Mouse (Mus musculus) MEL (cell line): ENCODE data around the gene Itga10.
A peak's percentile ranks its signal among the peaks of the same experiment; 100 is the strongest.

Experiments used
- CTCF ChIP-seq, 3 experiments: IDR thresholded peaks in 2 of 3; conservative IDR thresholded peaks in 1 of 3; 2 replicates each; pipeline ENCODE4 v1.5.1; 2011 to 2012; ENCODE audit warnings: low read length in 3 of 3, low read depth in 2 of 3, mild to moderate bottlenecking in 2 of 3, improper control_type of control experiment in 1 of 3, inconsistent platforms in 1 of 3, mixed read lengths in 1 of 3, moderate library complexity in 1 of 3; ENCODE audit not compliant: control insufficient read depth in 1 of 3, insufficient read depth in 1 of 3, poor library complexity in 1 of 3, severe bottlenecking in 1 of 3
- EP300 ChIP-seq, 2 experiments: IDR thresholded peaks; 2 replicates each; pipeline ENCODE4 v1.6.1; 2011; ENCODE audit warnings: improper control_type of control experiment in 2 of 2, low read length in 2 of 2, low read depth in 1 of 2, mild to moderate bottlenecking in 1 of 2
- ETS1 ChIP-seq: IDR thresholded peaks from 2 replicates; pipeline ENCODE4 v1.6.1; 2012; ENCODE audit warnings: low read depth, mild to moderate bottlenecking, inconsistent platforms, low read length, improper control_type of control experiment, moderate library complexity
- GATA1 ChIP-seq: IDR thresholded peaks from 2 replicates; pipeline ENCODE4 v1.6.1; 2011; ENCODE audit warnings: low read depth, low read length, improper control_type of control experiment
- HCFC1 ChIP-seq: IDR thresholded peaks from 2 replicates; pipeline ENCODE4 v1.6.1; 2012; ENCODE audit warnings: low read depth, mild to moderate bottlenecking, inconsistent platforms, low read length, improper control_type of control experiment, moderate library complexity
- JUND ChIP-seq: IDR thresholded peaks from 2 replicates; pipeline ENCODE4 v1.6.1; 2011; ENCODE audit warnings: low read depth, mild to moderate bottlenecking, improper control_type of control experiment, low read length
- KAT2A ChIP-seq: conservative IDR thresholded peaks from 2 replicates; pipeline ENCODE4 v1.6.1; 2012; ENCODE audit warnings: low read depth, low read length, improper control_type of control experiment, inconsistent platforms
- MAX ChIP-seq: IDR thresholded peaks from 2 replicates; pipeline ENCODE4 v1.6.1; 2011; ENCODE audit warnings: low read length, improper control_type of control experiment
- MYB ChIP-seq: IDR thresholded peaks from 2 replicates; pipeline ENCODE4 v1.6.1; 2011; ENCODE audit warnings: mild to moderate bottlenecking, low read depth, low read length, improper control_type of control experiment
- POLR2AphosphoS2 ChIP-seq: IDR thresholded peaks from 2 replicates; pipeline ENCODE4 v1.6.1; 2011; ENCODE audit warnings: low read length, improper control_type of control experiment
- RAD21 ChIP-seq: IDR thresholded peaks from 2 replicates; pipeline ENCODE4 v1.6.1; 2011; ENCODE audit warnings: mild to moderate bottlenecking, low read depth, low read length, improper control_type of control experiment
- SMC3 ChIP-seq: IDR thresholded peaks from 2 replicates; pipeline ENCODE4 v1.6.1; 2011; ENCODE audit warnings: low read depth, low read length, improper control_type of control experiment
- USF1 ChIP-seq: IDR thresholded peaks from 2 replicates; pipeline ENCODE4 v1.6.1; 2014; ENCODE audit warnings: low read depth, mild to moderate bottlenecking, inconsistent platforms, low read length, improper control_type of control experiment, moderate library complexity

- no peak for TF ChIP-seq CTCF (IDR thresholded peaks at IDR 0.05 in 2 of 3, conservative IDR thresholded peaks at IDR 0.05 in 1 of 3; ENCODE audit: control insufficient read depth in 1 of 3, insufficient read depth in 1 of 3, low read depth in 2 of 3, low read length in 3 of 3, poor library complexity in 1 of 3, severe bottlenecking in 1 of 3)
- TF ChIP-seq RAD21, result no peak
- TF ChIP-seq KAT2A, result peak; percentile 81
- peak; percentile 43; the same call in 1 of the 2 replicates for TF ChIP-seq USF1
- peak; percentile 68 for TF ChIP-seq MAX
- no peak for TF ChIP-seq GATA1
- no peak for TF ChIP-seq MYB
- TF ChIP-seq SMC3, result no peak
- peak; percentile 100 for TF ChIP-seq POLR2AphosphoS2
- no peak; a peak in 1 of 4 replicates for TF ChIP-seq EP300 (IDR thresholded peaks at IDR 0.05; ENCODE audit: low read depth in 1 of 2, low read length in 2 of 2)
- peak; percentile 55; the same call in 1 of the 2 replicates for TF ChIP-seq JUND
- peak; percentile 96 for TF ChIP-seq HCFC1
- no peak; the same call in 1 of the 2 replicates for TF ChIP-seq ETS1
These were observed 15.4 kb upstream of the Itga10 start, which contains the start of gene Rbm8a for GRCm38 (mm10) chr3:96629729-96630600.
